Mouse (Mus musculus) yolk sac, embryonic 10.5 days (tissue): ENCODE results near the gene Spata13.

Experiments
- DNase-seq: peaks from one replicate; pipeline ENCODE4 v3.0.0-alpha.2; 2017; ENCODE audit warnings: low spot score

The Spata13 gene

GRCm38 (mm10) chr14:60747154-60747870 is 113.5 kb downstream of the Spata13 start:
- DNase-seq, result no peak

GRCm38 (mm10) chr14:60749880-60750279 is 116.1 kb downstream of the Spata13 start:
- no peak for DNase-seq

- no peak for DNase-seq
These were observed 117.8 kb downstream of the Spata13 start for GRCm38 (mm10) chr14:60751581-60751980.

- no peak for DNase-seq
These were observed 119.3 kb downstream of the Spata13 start for GRCm38 (mm10) chr14:60752892-60753800.

- no peak for DNase-seq
These were observed 120.0 kb downstream of the Spata13 start for GRCm38 (mm10) chr14:60753801-60754126.

GRCm38 (mm10) chr14:60754656-60755055 is 120.9 kb downstream of the Spata13 start:
- DNase-seq, result no peak

GRCm38 (mm10) chr14:60756271-60756670 is 122.5 kb downstream of the Spata13 start:
- DNase-seq, result no peak

- DNase-seq, result no peak
These were observed 123.5 kb downstream of the Spata13 start for GRCm38 (mm10) chr14:60757265-60757664.

GRCm38 (mm10) chr14:60757722-60758121 is 123.9 kb downstream of the Spata13 start:
- DNase-seq, result no peak

GRCm38 (mm10) chr14:60759097-60759496 is 125.3 kb downstream of the Spata13 start:
- no peak for DNase-seq

GRCm38 (mm10) chr14:60761801-60762200 is 128.0 kb downstream of the Spata13 start:
- no peak for DNase-seq

GRCm38 (mm10) chr14:60762754-60763153 is 129.0 kb downstream of the Spata13 start:
- DNase-seq, result no peak

- no peak for DNase-seq
These were observed 129.9 kb downstream of the Spata13 start for GRCm38 (mm10) chr14:60763746-60764145.

GRCm38 (mm10) chr14:60764526-60764925 is 130.7 kb downstream of the Spata13 start:
- no peak for DNase-seq

- DNase-seq, result no peak
These were observed 131.2 kb downstream of the Spata13 start for GRCm38 (mm10) chr14:60765025-60765424.

- DNase-seq, result no peak
These were observed 134.1 kb downstream of the Spata13 start, which contains the start of gene C1qtnf9 for GRCm38 (mm10) chr14:60767884-60768283. Gene C1qtnf9 (plus strand): TSS chr14:60768134.

GRCm38 (mm10) chr14:60769340-60769739 is 135.5 kb downstream of the Spata13 start:
- DNase-seq, result no peak

- no peak for DNase-seq
These were observed 136.8 kb downstream of the Spata13 start for GRCm38 (mm10) chr14:60770594-60770993.

GRCm38 (mm10) chr14:60771057-60771456 is 137.3 kb downstream of the Spata13 start:
- peak; percentile 58 for DNase-seq

GRCm38 (mm10) chr14:60773476-60773875 is 139.7 kb downstream of the Spata13 start:
- no peak for DNase-seq

GRCm38 (mm10) chr14:60776521-60776920 is 142.7 kb downstream of the Spata13 start:
- DNase-seq, result no peak

GRCm38 (mm10) chr14:60777485-60777919 is 143.7 kb downstream of the Spata13 start:
- DNase-seq, result no peak

GRCm38 (mm10) chr14:60779198-60779597 is 145.4 kb downstream of the Spata13 start:
- no peak for DNase-seq
